ENCODE assay signal across 13 mouse cellular contexts in the genomic region with DNA sequence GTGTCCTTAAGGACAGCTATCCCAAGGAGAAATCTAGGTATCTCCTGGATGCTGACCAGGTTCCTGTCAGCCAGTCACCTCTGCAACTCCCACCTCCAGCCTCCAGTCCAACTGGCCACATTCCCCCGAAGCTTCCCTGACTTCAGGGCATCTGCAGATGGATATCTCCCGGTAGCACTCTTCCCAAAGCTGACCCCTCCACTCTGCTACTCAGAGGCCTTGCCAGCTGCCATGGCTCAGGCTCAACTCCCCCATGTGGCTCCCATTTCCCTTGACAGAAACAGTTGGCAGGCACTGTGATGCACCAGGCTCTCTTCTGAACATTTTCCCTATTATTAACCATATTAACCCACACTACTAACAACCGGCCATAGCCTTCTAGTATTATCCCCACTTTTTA. TPM values are rescaled to one million over a fixed set of nuclear protein-coding genes. Genes with fewer than 3 reads are reported as not detected.
DNase-seq lines count a peak whose midpoint lies in the region.
"Had no signal": no experiment of that assay in that cellular context is flagged by ENCODE, and none has a peak within 500 bp of the region (broad histone marks: within the 10 kb centered on the region; RNA-seq: fewer than 3 reads in every experiment).

No protein-coding gene starts in this region.

- DNase-seq in adrenal gland, postnatal 10 days: peak; percentile 33
- no peak for DNase-seq in adrenal gland, postnatal 36 days
- DNase-seq in left cerebral cortex, postnatal 4 days: peak; percentile 65
- DNase-seq in left cerebral cortex, adult 9 months (ENCODE audit: low spot score in 2 of 2): no peak
- DNase-seq in NIH3T3 (ENCODE audit: low read depth): peak; percentile 36
- DNase-seq in cerebellum, adult 9-11 months: peak; percentile 79
- DNase-seq in heart, postnatal 36 days: no peak
- DNase-seq in adipocyte (ENCODE audit: low spot score): no peak
- DNase-seq: heart, adult 18-20 months; kidney, adult 11 months; liver, postnatal 0 days; midbrain, embryonic 14.5 days; thymus, postnatal 14 days had no signal

- intact Hi-C loops in left cerebral cortex, postnatal 4 days (cut with DNase I): no loop called here
- intact Hi-C loops in heart, postnatal 36 days (cut with DNase I): no loop called here

RNA-seq across cellular contexts. Expression of a gene that starts 27.1 kb away (rescaled TPM):
- total RNA-seq in adrenal gland, postnatal 10 days (2021): 10 to 100 TPM; 42.8 to 44.1 TPM
- total RNA-seq in adrenal gland, postnatal 36 days (2021): 10 to 100 TPM; 48.5 to 49.5 TPM
- 10 to 100 TPM; 58.6 to 66.2 TPM for total RNA-seq in left cerebral cortex, postnatal 4 days (2021)
- 10 to 100 TPM; 19.3 to 19.7 TPM for total RNA-seq in heart, postnatal 36 days (2021)

RNA-seq across cellular contexts. Expression of a gene that starts 27.1 kb away (rescaled TPM):
- total RNA-seq in adrenal gland, postnatal 10 days (2021): 10 to 100 TPM; 22.3 to 28.5 TPM
- total RNA-seq in adrenal gland, postnatal 36 days (2021): 10 to 100 TPM; 29.4 to 29.5 TPM
- 10 to 100 TPM; 20.0 to 22.3 TPM for total RNA-seq in left cerebral cortex, postnatal 4 days (2021)
- 10 to 100 TPM; 12.8 to 14.0 TPM for total RNA-seq in heart, postnatal 36 days (2021)

Comparison
In these comparisons a context has a peak if more than half of its experiments do, and no peak if none do; other contexts are left out.
1. DNase-seq: peak in adrenal gland, postnatal 10 days (single experiment), left cerebral cortex, postnatal 4 days (single experiment), NIH3T3 (single experiment) and cerebellum, adult 9-11 months (single experiment); none in adrenal gland, postnatal 36 days (0 of 2), left cerebral cortex, adult 9 months (0 of 2), heart, postnatal 36 days (0 of 2) and adipocyte (single experiment).